Mouse (Mus musculus) MEL (cell line): ENCODE results near the gene Arhgef38. TPM values are rescaled to one million over a fixed set of nuclear protein-coding genes. Genes with fewer than 3 reads are reported as not detected.

Source experiments
- DNase-seq: peaks from one replicate; pipeline ENCODE4 v3.0.0; 2011; ENCODE audit warnings: low read depth, low spot score
- H3K27ac ChIP-seq: 2 replicates; pipeline ENCODE4 v1.5.1; 2012; ENCODE audit warnings: low read depth, mild to moderate bottlenecking, control low read depth, low read length, moderate library complexity; ENCODE audit not compliant: control insufficient read depth
- H3K27me3 ChIP-seq, 2 experiments: fragments of 150-350 bp in 1 of 2; sonication (generic) in 1 of 2; 2 replicates each; pipeline ENCODE4 v1.6.1; 2012; ENCODE audit warnings: low read length in 2 of 2, mild to moderate bottlenecking in 2 of 2, improper control_type of control experiment in 1 of 2, moderate library complexity in 1 of 2; ENCODE audit not compliant: insufficient read depth in 2 of 2, control insufficient read depth in 1 of 2
- H3K36me3 ChIP-seq, 2 experiments: 2 replicates each; pipeline ENCODE4 v1.6.1; 2012 to 2014; ENCODE audit warnings: low read length in 2 of 2, improper control_type of control experiment in 1 of 2, inconsistent platforms in 1 of 2, mild to moderate bottlenecking in 1 of 2; ENCODE audit not compliant: insufficient read depth in 2 of 2, control insufficient read depth in 1 of 2
- H3K4me1 ChIP-seq, 2 experiments: fragments of 150-350 bp in 1 of 2; sonication (generic) in 1 of 2; 2 replicates each; pipeline ENCODE4 v1.6.1; 2012; ENCODE audit warnings: low read length in 2 of 2, improper control_type of control experiment in 1 of 2, mild to moderate bottlenecking in 1 of 2; ENCODE audit not compliant: insufficient read depth in 2 of 2, control insufficient read depth in 1 of 2
- H3K4me3 ChIP-seq, 2 experiments: fragments of 150-350 bp in 1 of 2; sonication (generic) in 1 of 2; 2 replicates each; pipeline ENCODE4 v1.5.1; 2012; ENCODE audit warnings: low read depth in 2 of 2, low read length in 2 of 2, mild to moderate bottlenecking in 2 of 2, moderate library complexity in 2 of 2, control low read depth in 1 of 2, improper control_type of control experiment in 1 of 2; ENCODE audit not compliant: control insufficient read depth in 1 of 2, insufficient read depth in 1 of 2
- H3K79me2 ChIP-seq: 2 replicates; pipeline ENCODE4 v1.6.1; 2012; ENCODE audit warnings: mild to moderate bottlenecking, low read length, moderate library complexity; ENCODE audit not compliant: control insufficient read depth, poor library complexity, insufficient read depth
- H3K9ac ChIP-seq: 2 replicates; pipeline ENCODE4 v1.6.1; 2012; ENCODE audit warnings: low read depth, mild to moderate bottlenecking, control low read depth, low read length, moderate library complexity; ENCODE audit not compliant: control insufficient read depth, poor library complexity, severe bottlenecking
- H3K9me3 ChIP-seq: fragments of 150-350 bp; sonication (generic); replicated peaks from 2 replicates; pipeline ENCODE4 v1.6.1; 2012; ENCODE audit warnings: mild to moderate bottlenecking, low read length, improper control_type of control experiment, moderate library complexity; ENCODE audit not compliant: insufficient read depth
- BHLHE40 ChIP-seq: IDR thresholded peaks from 2 replicates; pipeline ENCODE4 v1.6.1; 2012; ENCODE audit warnings: low read depth, mild to moderate bottlenecking, inconsistent platforms, low read length, improper control_type of control experiment, borderline replicate concordance
- CHD1 ChIP-seq: IDR thresholded peaks from 2 replicates; pipeline ENCODE4 v1.6.1; 2012; ENCODE audit warnings: low read depth, mild to moderate bottlenecking, inconsistent platforms, low read length, improper control_type of control experiment
- CTCF ChIP-seq, 3 experiments: IDR thresholded peaks in 2 of 3; conservative IDR thresholded peaks in 1 of 3; 2 replicates each; pipeline ENCODE4 v1.5.1; 2011 to 2012; ENCODE audit warnings: low read length in 3 of 3, low read depth in 2 of 3, mild to moderate bottlenecking in 2 of 3, improper control_type of control experiment in 1 of 3, inconsistent platforms in 1 of 3, mixed read lengths in 1 of 3, moderate library complexity in 1 of 3; ENCODE audit not compliant: control insufficient read depth in 1 of 3, insufficient read depth in 1 of 3, poor library complexity in 1 of 3, severe bottlenecking in 1 of 3
- E2F4 ChIP-seq: IDR thresholded peaks from 2 replicates; pipeline ENCODE4 v1.6.1; 2011; ENCODE audit warnings: low read depth, low read length, improper control_type of control experiment, borderline replicate concordance
- ELF1 ChIP-seq: IDR thresholded peaks from 2 replicates; pipeline ENCODE4 v1.6.1; 2014; ENCODE audit warnings: low read depth, mild to moderate bottlenecking, inconsistent platforms, low read length, improper control_type of control experiment, moderate library complexity
- EP300 ChIP-seq, 2 experiments: IDR thresholded peaks; 2 replicates each; pipeline ENCODE4 v1.6.1; 2011; ENCODE audit warnings: improper control_type of control experiment in 2 of 2, low read length in 2 of 2, low read depth in 1 of 2, mild to moderate bottlenecking in 1 of 2
- GABPA ChIP-seq: IDR thresholded peaks from 2 replicates; pipeline ENCODE4 v1.6.1; 2012; ENCODE audit warnings: low read depth, mild to moderate bottlenecking, inconsistent platforms, low read length, improper control_type of control experiment, moderate library complexity
- HCFC1 ChIP-seq: IDR thresholded peaks from 2 replicates; pipeline ENCODE4 v1.6.1; 2012; ENCODE audit warnings: low read depth, mild to moderate bottlenecking, inconsistent platforms, low read length, improper control_type of control experiment, moderate library complexity
- JUND ChIP-seq: IDR thresholded peaks from 2 replicates; pipeline ENCODE4 v1.6.1; 2011; ENCODE audit warnings: low read depth, mild to moderate bottlenecking, improper control_type of control experiment, low read length
- KAT2A ChIP-seq: conservative IDR thresholded peaks from 2 replicates; pipeline ENCODE4 v1.6.1; 2012; ENCODE audit warnings: low read depth, low read length, improper control_type of control experiment, inconsistent platforms
- MAX ChIP-seq: IDR thresholded peaks from 2 replicates; pipeline ENCODE4 v1.6.1; 2011; ENCODE audit warnings: low read length, improper control_type of control experiment
- MYB ChIP-seq: IDR thresholded peaks from 2 replicates; pipeline ENCODE4 v1.6.1; 2011; ENCODE audit warnings: mild to moderate bottlenecking, low read depth, low read length, improper control_type of control experiment
- MYC ChIP-seq: IDR thresholded peaks from 2 replicates; pipeline ENCODE4 v1.6.1; 2011; ENCODE audit warnings: low read depth, mild to moderate bottlenecking, low read length, improper control_type of control experiment, moderate library complexity
- NRF1 ChIP-seq: IDR thresholded peaks from 2 replicates; pipeline ENCODE4 v1.6.1; 2014; ENCODE audit warnings: low read depth, mild to moderate bottlenecking, inconsistent platforms, low read length, improper control_type of control experiment, moderate library complexity; ENCODE audit not compliant: poor library complexity, insufficient read depth, severe bottlenecking
- POLR2AphosphoS5 ChIP-seq: IDR thresholded peaks from 2 replicates; pipeline ENCODE4 v1.6.1; 2012; ENCODE audit warnings: low read depth, borderline replicate concordance, mild to moderate bottlenecking, inconsistent platforms, low read length, moderate library complexity, mixed read lengths
- RAD21 ChIP-seq: IDR thresholded peaks from 2 replicates; pipeline ENCODE4 v1.6.1; 2011; ENCODE audit warnings: mild to moderate bottlenecking, low read depth, low read length, improper control_type of control experiment
- RCOR1 ChIP-seq: IDR thresholded peaks from 2 replicates; pipeline ENCODE4 v1.6.1; 2012; ENCODE audit warnings: low read depth, mild to moderate bottlenecking, inconsistent platforms, low read length, improper control_type of control experiment
- SIN3A ChIP-seq: IDR thresholded peaks from 2 replicates; pipeline ENCODE4 v1.6.1; 2012; ENCODE audit warnings: low read length, improper control_type of control experiment, inconsistent platforms
- SMC3 ChIP-seq: IDR thresholded peaks from 2 replicates; pipeline ENCODE4 v1.6.1; 2011; ENCODE audit warnings: low read depth, low read length, improper control_type of control experiment
- TAL1 ChIP-seq: IDR thresholded peaks from 2 replicates; pipeline ENCODE4 v1.6.1; 2012; ENCODE audit warnings: mild to moderate bottlenecking, inconsistent platforms, low read length, moderate library complexity, mixed read lengths
- UBTF ChIP-seq: IDR thresholded peaks from 2 replicates; pipeline ENCODE4 v1.6.1; 2012; ENCODE audit warnings: low read depth, mild to moderate bottlenecking, inconsistent platforms, low read length, improper control_type of control experiment, moderate library complexity, borderline replicate concordance; ENCODE audit not compliant: insufficient read depth
- USF1 ChIP-seq: IDR thresholded peaks from 2 replicates; pipeline ENCODE4 v1.6.1; 2014; ENCODE audit warnings: low read depth, mild to moderate bottlenecking, inconsistent platforms, low read length, improper control_type of control experiment, moderate library complexity
- ZC3H11A ChIP-seq: IDR thresholded peaks from 2 replicates; pipeline ENCODE4 v1.6.1; 2012; ENCODE audit warnings: low read depth, mild to moderate bottlenecking, inconsistent platforms, low read length, improper control_type of control experiment
- ZKSCAN1 ChIP-seq: IDR thresholded peaks from 2 replicates; pipeline ENCODE4 v1.6.1; 2012; ENCODE audit warnings: low read depth, mild to moderate bottlenecking, inconsistent platforms, low read length, improper control_type of control experiment, moderate library complexity
- ZMIZ1 ChIP-seq: IDR thresholded peaks from 2 replicates; pipeline ENCODE4 v1.6.1; 2012; ENCODE audit warnings: low read depth, mild to moderate bottlenecking, inconsistent platforms, low read length, improper control_type of control experiment, moderate library complexity
- ZNF384 ChIP-seq: IDR thresholded peaks from 2 replicates; pipeline ENCODE4 v1.6.1; 2012; ENCODE audit warnings: low read depth, mild to moderate bottlenecking, inconsistent platforms, low read length, improper control_type of control experiment
- polyA plus RNA-seq, 2 experiments: library from polyadenylated mRNA; stranded (reverse) in 1 of 2; unstranded in 1 of 2; fragments of >175 nt in 1 of 2; fragments of >200 nt in 1 of 2; gene quantifications; 2 replicates each; pipeline versions ENCODE4 v1.2.1 to v1.2.4; 2012; ENCODE audit warnings: low replicate concordance in 2 of 2, low read depth in 1 of 2; ENCODE audit not compliant: insufficient read length in 2 of 2, insufficient read depth in 1 of 2, missing spikeins in 1 of 2
- total RNA-seq: library from RNA; depleted of rRNA; stranded (reverse); fragments of 300-350 nt; gene quantifications from 2 replicates; pipeline ENCODE4 v1.2.3, GENCODE M21; 2012

The Arhgef38 gene
- total and polyA plus RNA-seq, 3 experiments = not detected

DNA sequence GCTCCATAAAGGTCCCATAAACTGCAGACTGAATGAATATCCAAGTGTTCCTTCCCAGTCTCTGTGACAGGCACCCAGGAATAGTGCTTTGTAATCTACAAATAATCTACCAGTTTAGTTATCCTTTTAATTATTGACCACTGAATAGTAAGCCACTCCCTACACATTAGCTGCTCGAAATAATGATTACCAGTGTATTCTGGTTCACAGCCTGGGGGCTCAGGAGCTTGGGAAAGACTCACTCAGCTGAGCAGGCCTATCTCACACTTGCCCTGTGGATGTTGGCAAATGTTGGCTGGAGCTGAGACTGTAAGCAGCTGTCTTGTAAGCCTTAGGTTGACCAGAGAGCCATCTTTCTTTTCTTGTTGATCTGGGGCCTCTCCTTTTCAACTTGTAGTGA lies 7.2 kb upstream of the Arhgef38 start:
- TF ChIP-seq POLR2AphosphoS5 (no peak), GABPA (no peak), JUND (no peak), SMC3 (no peak), ZMIZ1 (no peak), MYB (no peak), MYC (no peak), EP300 (IDR thresholded peaks at IDR 0.05; ENCODE audit: low read depth in 1 of 2, low read length in 2 of 2) (no peak), ELF1 (no peak), MAX (no peak), ZNF384 (no peak), BHLHE40 (no peak), RCOR1 (no peak), HCFC1 (no peak), NRF1 (no peak)
- Histone ChIP-seq H3K4me1 (no peaks in the 10 kb centered on the region), H3K9me3 (no peaks in the 10 kb centered on the region), H3K27ac (no peak overlapping the region), H3K79me2 (no peaks in the 10 kb centered on the region), H3K9ac (no peak overlapping the region), H3K36me3 (no peaks in the 10 kb centered on the region), H3K4me3 (no peak overlapping the region), H3K27me3 (no peaks in the 10 kb centered on the region; a peak in 2 of 4 replicates)
- no peak for DNase-seq

DNA sequence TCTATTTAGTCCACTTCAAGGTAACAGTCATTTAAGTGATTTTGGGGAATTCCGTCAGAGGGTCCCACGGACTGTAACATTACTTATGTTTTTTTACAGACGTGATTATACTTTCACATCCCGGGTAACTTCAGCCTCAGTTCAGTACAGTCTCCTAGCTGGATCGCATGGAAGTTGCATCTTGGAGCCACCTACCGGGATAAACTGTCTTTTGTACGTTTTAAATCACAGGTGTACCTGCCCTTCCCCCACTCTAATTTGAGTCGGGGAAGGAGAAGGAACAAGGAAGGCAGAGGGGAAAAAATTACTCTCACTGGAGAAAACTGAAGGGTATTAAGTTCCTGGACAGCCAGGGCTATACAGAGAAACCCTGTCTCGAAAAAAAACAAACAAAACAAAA lies 756 bp downstream of the Arhgef38 start:
- Histone ChIP-seq H3K36me3 (no peaks in the 10 kb centered on the region), H3K9me3 (no peaks in the 10 kb centered on the region), H3K9ac (no peak overlapping the region), H3K27ac (no peak overlapping the region), H3K79me2 (no peaks in the 10 kb centered on the region), H3K27me3 (peaks cover 0 to 5% of the 10 kb centered on the region in 2 experiments; a peak in 3 of 4 replicates), H3K4me1 (no peaks in the 10 kb centered on the region), H3K4me3 (no peak overlapping the region)
- no peak for TF ChIP-seq CTCF (IDR thresholded peaks at IDR 0.05 in 2 of 3, conservative IDR thresholded peaks at IDR 0.05 in 1 of 3; ENCODE audit: control insufficient read depth in 1 of 3, insufficient read depth in 1 of 3, low read depth in 2 of 3, low read length in 3 of 3, poor library complexity in 1 of 3, severe bottlenecking in 1 of 3)
- no peak for TF ChIP-seq UBTF
- no peak for TF ChIP-seq ZKSCAN1
- TF ChIP-seq USF1 = no peak
- no peak for TF ChIP-seq JUND
- TF ChIP-seq KAT2A = no peak
- no peak for TF ChIP-seq SIN3A
- no peak for TF ChIP-seq EP300 (IDR thresholded peaks at IDR 0.05; ENCODE audit: low read depth in 1 of 2, low read length in 2 of 2)
- no peak for TF ChIP-seq TAL1
- TF ChIP-seq RAD21 = no peak
- TF ChIP-seq ZC3H11A = no peak
- no peak for TF ChIP-seq POLR2AphosphoS5
- TF ChIP-seq CHD1 = no peak
- no peak for TF ChIP-seq HCFC1
- TF ChIP-seq E2F4 = no peak
- TF ChIP-seq MYC = no peak
- DNase-seq = no peak
